Mouse (Mus musculus): ENCODE results near the gene Ubac1.

Gene Ubac1

DNA sequence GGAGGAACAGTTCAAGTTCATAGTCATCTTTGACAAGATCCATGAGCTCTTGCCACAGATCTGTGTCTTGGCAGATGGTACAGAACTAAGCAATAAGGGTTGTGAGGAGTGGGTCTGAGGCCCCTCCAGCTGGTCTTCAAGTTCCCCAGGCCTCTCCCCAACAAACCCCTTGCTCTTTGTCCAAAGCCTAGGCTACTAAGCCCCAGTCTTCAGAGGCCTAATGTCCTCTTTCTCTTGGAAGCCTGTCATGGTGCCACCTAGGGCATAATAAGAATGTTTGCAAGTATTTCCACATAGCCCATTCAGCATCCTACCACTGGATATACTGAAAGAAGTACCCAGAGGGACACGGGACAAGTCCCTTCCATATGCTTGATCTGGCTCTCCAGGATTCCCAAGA, 1.1 kb upstream of the Ubac1 start:
- DNase-seq, result no peak

DNA sequence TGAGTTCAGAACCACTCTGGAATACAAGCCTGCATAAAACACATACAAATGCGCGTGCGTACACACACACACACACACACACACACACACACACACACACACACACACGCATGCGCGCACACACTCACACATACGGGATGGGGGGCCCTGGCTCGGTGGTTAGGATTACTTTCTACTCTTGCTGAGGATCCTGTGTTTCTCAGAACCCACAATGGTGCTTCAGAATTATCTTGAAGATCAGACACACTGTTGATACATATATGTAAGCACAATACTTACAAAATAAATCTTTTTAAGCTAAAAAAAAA, 665 bp upstream of the Ubac1 start:
- no peak for DNase-seq

GRCm38 (mm10) chr2:26020714-26021560, 610 bp downstream of the Ubac1 start:
- no peak for DNase-seq

- DNase-seq, result no peak
These were observed 1.6 kb downstream of the Ubac1 start for GRCm38 (mm10) chr2:26019923-26020322.

GRCm38 (mm10) chr2:26017326-26017725, 4.2 kb downstream of the Ubac1 start:
- no peak for DNase-seq

- no peak for DNase-seq
These were observed 7.9 kb downstream of the Ubac1 start for GRCm38 (mm10) chr2:26013674-26014073.

DNA sequence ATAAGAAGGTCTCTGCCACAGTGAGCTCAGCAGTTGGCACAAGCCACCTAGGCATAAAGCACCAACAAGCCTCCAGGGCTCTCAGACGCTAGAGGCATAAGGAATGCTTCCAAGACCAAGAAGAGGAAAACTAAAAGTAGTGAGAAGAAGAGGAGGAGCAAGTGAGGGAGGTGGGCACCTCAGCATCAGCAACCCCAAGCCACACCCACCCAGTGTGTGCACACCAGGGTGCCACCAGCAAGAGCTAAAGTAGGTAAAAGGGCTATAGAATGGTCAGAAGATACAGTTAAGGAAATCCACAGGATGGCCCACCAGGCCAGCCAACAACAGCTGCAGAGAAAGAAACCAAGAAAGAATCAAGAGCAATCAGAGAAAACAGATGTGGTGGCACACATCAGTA, 10.1 kb downstream of the Ubac1 start:
- DNase-seq, result no peak

- no peak for DNase-seq
These were observed 19.5 kb downstream of the Ubac1 start for GRCm38 (mm10) chr2:26002001-26002400.

DNA sequence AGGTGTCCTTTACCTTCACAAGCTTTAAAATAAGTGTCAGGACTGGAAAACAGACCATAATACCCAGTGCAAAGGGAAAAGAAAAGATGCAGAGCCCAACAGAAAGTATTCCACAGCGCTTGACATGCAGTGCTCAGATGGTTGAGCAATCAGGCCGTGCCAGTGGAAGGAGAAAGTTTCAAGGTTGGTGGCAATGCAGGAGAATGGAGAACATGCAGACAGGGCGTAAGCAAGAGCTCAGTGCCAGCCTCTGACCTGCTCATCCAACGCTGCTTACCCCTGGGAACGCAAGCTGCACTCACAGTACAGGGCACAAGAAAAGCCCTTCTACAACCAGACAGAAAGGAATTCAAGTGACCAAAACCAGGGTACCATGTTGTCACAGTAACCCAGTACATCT, 20.4 kb downstream of the Ubac1 start:
- no peak for DNase-seq

DNA sequence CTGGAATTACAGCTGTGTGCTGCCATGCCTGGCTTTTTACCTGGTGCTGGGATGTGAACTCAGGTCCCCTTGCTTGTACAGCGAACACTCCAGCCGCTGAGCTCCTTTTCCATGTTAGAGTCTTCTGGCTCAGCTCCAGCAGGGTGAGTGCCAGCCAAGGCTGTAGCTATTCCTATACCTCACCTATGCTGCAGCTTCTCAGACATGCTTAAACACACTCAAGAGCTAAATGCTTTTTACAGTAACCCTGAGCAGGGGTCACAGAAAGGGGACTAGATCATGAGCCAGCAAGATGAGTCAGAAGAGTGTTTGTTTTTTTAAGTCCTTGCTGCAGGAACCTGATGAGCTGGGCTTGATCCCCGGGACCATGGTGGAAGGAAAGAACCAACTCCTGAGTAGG, 23.8 kb downstream of the Ubac1 start:
- DNase-seq, result no peak

- DNase-seq, result no peak
These were observed 26.8 kb downstream of the Ubac1 start for GRCm38 (mm10) chr2:25994791-25995190.

DNA sequence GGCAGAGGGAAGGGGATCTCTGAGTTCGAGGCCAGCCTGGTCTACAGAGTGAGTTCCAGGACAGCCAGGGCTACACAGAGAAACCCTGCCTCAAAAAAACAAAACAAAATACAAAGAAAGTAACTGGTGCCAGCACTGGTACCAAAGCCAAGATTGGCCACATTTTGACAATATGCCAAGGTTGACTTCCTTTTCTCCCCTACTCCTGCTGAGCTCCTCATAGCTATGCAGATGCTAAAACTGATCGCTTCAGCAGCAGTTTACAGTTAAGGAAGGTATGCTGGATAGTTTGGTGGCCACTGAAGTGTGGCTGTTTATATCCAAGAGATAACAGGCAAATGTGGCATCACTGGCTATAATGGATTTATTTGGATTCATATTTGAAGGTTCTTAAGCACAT, 29.3 kb downstream of the Ubac1 start:
- DNase-seq, result no peak

- no peak for DNase-seq
These were observed 31.9 kb downstream of the Ubac1 start for GRCm38 (mm10) chr2:25989651-25990050.

- no peak for DNase-seq
These were observed 33.7 kb downstream of the Ubac1 start for GRCm38 (mm10) chr2:25987817-25988216.

- DNase-seq, result no peak
These were observed 34.9 kb downstream of the Ubac1 start for GRCm38 (mm10) chr2:25986601-25987000.

- peak; percentile 98 for DNase-seq
These were observed 38.2 kb downstream of the Ubac1 start, which contains the start of gene Camsap1 for GRCm38 (mm10) chr2:25983159-25983907. Gene Camsap1, minus strand, starts transcription at chr2:25983282.

DNA sequence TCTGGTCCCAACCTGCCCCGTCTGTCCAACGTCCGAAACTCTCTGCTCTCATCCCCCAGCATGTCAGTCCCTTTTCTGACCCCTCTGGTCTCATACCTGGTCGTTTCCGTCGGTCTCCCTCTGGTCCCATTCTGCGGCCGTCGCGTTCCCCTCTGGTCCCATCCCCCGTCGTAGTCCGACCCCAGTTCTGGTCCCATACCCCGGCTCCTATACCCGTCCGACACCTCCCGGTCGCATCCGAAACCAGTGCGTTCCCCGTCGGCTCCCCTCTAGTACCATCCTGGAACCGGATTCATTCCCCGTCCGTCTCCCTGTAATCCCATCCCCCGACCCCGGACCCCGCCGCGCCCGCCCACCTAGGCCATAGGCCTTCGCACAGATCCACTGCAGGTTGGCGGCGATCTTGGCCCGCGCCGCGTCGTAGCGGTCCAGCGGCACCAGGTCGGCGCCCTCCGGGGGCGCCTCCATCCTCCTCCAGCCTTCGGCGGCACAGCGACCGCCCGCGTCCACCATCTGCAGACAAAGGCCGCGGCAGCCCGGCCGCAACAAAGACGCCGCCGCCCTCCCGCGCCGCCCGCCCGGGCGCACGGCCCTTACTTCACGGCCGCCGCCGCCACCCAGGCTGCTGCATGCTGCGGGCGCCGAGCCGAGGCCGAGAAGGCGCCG, 39.0 kb downstream of the Ubac1 start:
- no peak for DNase-seq

DNA sequence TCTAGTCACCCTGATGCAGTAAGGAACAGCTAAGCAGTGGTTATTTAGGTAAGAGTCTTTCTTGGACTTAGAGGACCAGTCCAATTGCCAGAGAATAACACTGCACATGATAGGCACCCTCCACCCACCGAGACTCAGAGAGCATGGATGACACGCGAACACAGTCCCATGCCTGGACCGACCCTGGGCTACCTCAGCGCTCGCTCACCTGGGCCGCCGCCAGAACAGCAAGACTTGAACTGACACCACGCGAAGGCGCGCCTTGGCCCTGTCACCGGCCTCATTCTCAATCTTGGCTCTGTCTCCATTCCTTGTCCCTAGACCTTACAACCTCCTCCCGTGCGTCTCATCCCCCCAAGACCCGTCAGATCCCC, 39.5 kb downstream of the Ubac1 start:
- DNase-seq, result peak; percentile 51

GRCm38 (mm10) chr2:25978997-25979396, 42.5 kb downstream of the Ubac1 start:
- DNase-seq, result no peak

GRCm38 (mm10) chr2:25977587-25978239, 43.8 kb downstream of the Ubac1 start:
- no peak for DNase-seq

DNA sequence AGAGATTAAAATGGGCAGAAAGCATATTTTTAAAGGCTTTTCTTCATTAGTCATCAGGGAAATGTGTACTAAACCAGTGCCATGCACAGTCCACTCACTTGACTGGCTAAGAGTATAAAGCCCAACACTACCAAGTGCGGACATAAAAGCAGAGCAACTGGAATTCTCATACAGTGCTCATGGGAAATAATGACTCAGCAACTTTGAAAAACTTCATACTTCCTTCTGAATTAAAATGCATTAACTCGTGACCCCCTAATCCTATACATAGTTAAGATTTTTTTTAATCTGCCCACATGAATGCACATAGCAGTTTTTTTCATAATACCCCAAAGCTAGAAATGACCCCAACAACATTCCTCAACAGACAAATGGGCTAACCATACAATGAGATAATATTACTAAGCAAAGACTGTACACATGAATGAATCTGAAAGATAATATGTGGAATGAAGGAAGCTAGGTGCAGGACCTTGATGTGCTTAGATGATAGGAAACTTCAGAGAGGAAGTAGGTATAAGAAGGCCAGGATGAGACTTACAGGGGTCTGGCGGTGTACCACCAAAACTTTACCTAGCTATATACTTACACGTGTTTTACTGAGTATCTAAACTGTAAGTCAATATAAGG, 46.3 kb downstream of the Ubac1 start:
- no peak for DNase-seq

DNA sequence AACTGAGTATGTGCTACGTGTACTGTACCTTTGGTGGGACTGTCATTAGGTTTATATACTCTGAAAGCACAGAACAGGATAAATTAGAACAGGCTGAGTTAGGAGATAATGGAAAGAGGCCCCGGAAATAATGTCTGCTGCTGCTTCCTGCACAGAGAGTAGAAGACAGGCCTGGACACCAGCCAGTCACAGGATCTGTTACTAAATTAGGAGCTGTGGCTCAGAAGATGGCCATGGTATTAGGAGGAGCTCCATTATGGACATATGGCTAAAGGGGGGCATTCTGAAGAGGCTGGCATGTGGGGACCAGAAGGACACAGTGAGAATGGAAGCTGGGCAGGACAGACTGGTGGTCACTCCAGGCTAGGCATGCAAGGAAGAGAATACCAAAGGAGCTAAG, 51.1 kb downstream of the Ubac1 start:
- DNase-seq, result no peak

- DNase-seq, result no peak
These were observed 52.2 kb downstream of the Ubac1 start for GRCm38 (mm10) chr2:25969319-25969718.

All from thymus, postnatal 4 days (tissue).